Mouse (Mus musculus): Measurements from ENCODE around the gene Rpl9-ps1. TPM values are rescaled to one million over a fixed set of nuclear protein-coding genes. Genes with fewer than 3 reads are reported as not detected.

Gene Rpl9-ps1
- total RNA-seq, 2 experiments from 2014 or later, result not detected

DNA sequence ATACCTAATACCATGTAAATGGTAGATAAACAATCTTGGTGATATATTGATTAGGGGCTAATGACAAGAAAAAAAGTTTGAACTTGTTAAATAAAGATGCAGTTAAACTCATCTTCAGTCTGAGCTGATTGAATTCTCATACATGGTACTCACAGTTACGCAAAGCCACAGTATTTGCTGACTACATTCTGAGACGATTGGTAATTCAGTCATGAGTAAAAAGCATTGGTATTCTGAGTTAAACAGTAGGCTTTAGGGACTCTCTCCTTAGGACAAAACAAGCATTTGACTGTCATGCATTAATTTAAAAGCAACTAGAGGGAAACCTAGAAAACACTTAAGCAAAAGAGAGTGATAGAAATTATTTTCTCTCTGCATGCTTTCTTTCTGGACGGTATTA lies 21.8 kb downstream of the Rpl9-ps1 start:
- no peak for DNase-seq (ENCODE audit: low spot score in 2 of 2)

DNA sequence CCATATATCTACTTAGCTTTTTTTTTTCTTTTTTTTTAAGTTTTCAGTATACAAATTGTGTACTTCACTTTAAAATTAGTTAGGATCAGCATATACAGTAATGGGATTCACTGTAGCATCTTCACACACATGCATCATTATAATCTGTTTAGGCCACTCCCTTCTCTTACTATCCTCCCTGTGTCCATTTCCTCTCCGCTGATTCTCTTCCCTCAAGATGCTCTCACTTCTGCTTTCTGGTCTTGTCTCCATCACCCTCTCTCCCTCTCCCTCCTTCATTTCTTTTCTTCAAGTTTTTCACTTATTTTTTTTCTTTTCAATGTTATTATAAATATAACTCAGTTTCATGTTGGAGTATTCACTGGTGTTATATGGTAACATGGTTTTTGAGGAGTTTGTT lies 26.4 kb downstream of the Rpl9-ps1 start:
- DNase-seq (ENCODE audit: low spot score in 2 of 2), result no peak

DNA sequence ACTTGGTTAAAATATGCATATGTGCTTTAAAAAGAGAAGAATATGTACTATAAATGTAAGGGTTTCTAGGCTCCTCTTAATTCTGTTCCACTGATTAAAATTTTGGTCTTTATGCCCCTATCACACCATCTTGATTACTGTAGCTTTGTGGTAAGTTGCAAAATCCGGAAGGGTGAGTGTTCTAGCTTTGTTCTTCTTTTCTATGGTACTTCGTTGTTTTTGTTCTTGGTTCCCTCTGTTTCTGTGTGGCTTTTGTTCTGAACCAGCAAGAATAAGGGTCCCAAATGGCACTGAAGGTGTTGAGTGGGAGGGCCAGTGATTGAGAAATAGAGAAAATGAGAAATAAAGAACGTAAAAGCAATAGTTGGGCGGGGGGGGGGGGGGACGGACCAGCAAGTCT lies 27.2 kb downstream of the Rpl9-ps1 start:
- no peak for DNase-seq (ENCODE audit: low spot score in 2 of 2)

DNA sequence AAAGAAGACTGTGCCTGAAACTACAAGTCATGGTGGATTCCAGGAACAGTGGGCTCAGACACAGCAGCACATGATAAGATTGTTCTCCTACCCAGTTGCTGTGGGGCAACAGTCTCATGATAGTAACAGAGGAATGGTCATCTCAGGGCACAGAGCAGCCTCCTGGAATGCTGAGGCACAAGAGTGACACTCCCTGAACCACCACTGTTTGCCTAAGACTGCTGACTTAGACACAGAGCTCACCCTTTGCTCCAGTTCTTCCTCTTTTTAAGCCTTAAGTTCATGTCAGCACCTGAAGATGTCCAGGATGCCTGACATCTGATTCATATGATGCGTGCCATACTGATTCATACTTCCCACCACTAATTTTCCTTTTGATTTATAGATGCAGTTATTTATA lies 28.8 kb downstream of the Rpl9-ps1 start:
- no peak for DNase-seq (ENCODE audit: low spot score in 2 of 2)

DNA sequence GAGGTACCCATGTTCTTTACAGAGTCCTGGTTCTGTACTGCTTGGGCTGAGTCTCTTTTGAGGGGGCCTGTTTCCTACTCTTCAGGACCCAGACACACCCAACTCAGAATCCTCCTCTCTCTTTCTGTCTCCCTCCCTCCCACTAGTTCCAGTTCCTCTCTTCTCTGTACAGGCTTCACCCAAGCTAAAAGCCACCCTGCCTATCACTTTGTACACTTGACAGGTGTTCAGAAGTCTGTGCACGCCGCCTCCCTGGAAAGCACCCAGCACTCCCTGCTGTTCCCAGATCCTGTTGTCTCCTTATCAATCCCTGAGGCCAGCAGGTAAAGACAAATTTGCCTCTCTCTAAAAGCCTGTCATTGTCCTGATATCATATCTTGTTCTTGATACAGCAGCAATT lies 34.5 kb downstream of the Rpl9-ps1 start:
- no peak for DNase-seq (ENCODE audit: low spot score in 2 of 2)

DNA sequence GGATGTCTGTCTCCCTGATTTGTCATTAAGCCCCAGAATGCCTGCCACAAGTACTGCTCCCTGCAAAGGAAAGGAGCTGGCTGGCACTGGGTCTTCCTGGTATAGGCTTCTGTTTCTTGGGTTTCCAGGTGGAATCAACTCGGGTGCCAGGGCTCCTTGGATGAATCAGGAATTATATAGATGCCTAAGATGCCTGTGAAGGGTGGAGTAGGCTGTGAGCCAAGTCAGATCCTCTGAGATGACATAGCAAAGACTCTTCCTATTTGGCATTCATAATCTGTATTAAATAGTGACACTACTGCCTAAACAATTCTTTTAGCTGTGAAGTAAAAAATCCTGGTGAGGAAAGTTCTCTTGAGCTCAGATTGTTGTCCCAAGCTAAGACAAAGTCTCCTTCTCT lies 39.0 kb downstream of the Rpl9-ps1 start:
- DNase-seq (ENCODE audit: low spot score in 2 of 2), result no peak

DNA sequence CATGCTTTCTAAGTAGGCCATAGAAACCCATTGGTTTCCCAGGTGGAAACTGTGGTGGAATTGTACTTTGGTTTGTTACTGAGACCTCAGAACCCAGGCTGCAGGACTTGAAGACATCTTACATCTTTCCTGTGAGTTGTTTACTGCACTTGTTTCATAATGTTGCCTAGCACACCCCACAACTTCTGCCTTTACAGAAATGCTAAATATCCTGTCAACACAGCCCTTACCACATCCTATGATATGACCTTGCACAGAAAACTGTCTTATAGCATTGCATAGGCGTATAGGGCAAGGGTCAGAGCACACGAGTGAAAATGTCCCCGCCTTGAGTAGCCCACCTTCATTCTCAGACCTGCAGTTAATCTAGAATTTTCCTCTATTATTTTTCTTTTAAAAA lies 39.9 kb downstream of the Rpl9-ps1 start:
- no peak for DNase-seq (ENCODE audit: low spot score in 2 of 2)

DNA sequence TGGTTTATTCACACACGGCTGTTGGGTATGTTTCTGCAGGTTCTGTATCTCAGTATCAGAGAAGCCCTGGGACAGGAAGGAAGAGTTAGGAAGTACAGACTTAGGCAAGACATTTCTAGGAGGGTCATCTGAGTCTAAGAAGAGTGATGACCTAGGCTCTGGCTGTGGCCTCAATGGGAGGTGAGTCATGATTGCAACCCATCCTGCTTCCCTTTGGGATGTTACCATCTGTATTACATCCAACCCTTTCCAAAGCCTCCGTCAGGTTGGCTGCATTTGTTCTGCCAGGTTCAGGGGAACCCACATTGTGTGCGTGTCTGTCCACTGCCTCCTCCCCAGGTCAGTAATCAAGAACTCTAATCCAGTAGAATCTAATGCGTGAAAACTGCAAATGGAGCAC lies 40.7 kb downstream of the Rpl9-ps1 start:
- DNase-seq (ENCODE audit: low spot score in 2 of 2), result no peak

DNA sequence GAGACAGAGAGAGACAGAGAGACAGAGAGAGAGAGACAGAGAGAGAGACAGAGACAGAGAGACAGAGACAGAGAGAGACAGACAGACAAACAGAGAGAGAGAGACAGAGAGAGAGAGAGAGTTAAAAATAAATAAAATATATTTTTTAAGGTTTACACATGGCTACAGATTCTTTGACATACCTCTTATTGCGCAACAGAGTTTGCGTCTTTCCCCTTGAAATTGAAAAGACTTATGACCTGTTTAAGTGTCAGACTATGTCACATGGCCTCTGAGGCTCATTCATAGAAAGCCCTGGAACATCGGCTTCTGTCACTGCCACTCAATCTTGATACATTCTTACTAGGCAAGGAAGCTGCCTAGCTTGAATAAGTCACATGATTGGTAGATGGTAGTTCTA lies 42.0 kb downstream of the Rpl9-ps1 start:
- DNase-seq (ENCODE audit: low spot score in 2 of 2), result no peak

DNA sequence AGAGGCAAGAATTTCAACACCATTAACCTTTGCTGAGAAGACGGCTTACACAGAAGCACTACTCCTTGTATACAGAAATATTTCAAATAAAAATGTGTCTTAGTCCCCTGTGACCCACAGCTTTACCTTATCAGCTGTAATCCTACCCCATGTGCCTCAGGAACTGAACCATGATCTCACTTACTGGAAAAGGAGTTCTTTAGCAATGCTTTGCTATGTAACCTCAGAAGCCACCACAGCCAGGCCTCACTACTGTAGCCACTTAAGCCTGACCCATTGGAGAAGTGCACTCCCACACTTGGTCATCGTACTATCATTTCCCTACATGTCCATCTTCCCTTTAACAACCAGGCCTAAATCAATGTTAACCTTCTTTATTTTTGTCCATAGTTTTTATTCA lies 44.8 kb downstream of the Rpl9-ps1 start:
- DNase-seq (ENCODE audit: low spot score in 2 of 2), result no peak

DNA sequence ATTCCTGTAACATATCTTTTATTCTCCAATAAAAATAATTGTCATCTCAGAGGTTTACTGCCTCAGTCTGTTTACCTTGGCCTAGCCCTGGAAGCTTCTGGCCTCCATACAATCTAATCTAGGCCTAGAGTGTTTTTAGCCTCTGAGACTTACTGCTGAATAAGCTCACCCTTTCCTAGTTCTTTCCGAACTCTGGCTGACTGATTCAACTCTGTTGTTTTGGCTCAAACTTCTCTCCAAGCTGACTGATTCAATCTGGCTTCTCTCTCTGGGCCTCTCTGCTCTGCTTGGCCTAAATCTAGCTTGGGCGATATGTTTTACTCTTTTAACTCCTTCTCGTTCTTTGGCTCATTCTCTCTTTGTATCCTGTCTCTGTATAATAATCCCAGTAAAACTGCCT lies 46.4 kb downstream of the Rpl9-ps1 start:
- DNase-seq (ENCODE audit: low spot score in 2 of 2), result no peak

DNA sequence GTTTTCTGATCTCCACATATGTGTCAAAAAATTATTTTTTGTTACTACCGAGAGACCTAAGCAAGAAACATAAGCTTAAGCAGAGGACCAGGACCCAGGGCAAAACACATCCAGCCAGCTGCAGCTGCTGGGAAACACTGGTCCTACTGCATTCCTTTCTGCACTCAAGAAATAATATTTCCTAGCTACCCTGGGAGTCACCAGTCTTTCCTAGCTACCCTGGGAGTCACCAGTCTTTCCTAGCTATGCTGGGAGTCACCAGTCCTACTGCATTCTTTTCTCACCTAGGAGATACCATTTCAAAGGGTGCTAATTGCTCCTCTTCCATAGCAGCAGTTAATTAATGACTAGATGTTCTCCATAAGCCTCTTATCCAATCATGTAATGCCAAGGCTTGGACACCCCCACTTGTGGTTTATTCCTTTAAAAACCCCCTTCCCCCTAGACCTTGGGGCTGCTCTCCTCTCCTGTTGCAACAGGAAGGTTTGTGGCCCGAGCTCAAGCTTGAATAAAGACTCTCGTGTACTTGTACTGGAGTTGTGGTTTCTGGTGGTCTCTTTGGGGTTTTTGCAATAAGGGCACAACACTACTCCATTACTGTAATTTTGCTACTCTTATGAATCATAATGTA lies 47.1 kb downstream of the Rpl9-ps1 start:
- no peak for DNase-seq (ENCODE audit: low spot score in 2 of 2)

DNA sequence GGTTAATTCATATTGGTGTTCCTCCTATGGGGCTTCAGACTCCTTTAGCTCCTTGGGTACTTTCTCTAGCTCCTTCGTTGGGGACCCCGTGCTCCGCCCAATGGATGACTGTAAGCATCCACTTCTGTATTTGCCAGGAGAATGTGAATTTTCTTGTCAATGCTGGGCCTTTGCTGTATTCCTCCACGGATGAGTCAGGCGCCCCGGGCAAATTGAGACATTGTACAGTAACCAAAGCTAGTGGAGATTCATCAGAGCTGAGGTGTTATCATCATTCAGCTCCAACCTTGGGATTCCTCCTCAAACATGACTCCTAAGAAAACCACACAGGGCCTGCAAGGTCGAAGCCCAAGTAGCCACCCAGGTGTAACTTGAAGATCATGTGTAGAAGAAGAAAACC lies 47.6 kb downstream of the Rpl9-ps1 start:
- DNase-seq (ENCODE audit: low spot score in 2 of 2), result no peak

DNA sequence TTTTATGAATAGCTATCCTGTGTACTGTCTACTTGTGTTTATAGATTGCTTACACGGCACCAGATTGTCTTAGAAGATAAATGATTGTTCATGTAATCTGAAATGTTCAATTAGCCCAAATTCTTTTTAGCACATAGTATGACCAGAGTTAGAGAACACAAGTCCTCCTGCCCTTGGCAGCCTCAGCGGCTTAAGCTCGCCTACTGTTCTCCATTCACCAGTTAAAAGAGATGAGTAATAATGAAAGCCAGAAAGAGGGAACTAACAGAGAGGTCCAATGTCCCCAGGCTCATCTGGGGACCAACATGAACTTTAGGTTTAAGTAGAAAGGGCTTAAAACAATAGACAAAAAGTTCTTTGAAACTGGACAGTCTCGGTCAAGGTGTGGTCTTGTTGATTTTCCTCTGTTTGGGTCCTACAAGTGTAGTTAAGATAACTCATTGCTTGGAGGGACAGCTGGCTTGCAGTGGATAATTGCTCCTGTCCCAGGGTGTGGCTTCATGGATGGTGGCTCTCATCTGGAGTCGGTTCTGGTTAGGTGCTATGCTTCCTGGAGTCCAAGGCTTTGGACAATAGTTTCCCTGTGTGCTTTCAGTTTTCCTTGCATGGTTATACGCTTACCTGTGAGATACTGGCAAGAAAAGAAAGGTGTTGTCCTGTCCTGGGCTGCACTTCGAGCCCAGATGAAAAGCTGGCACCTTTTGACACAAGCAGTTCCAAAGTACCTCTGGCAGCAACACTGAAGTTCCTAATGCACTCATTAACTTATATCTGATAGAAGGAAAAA lies 49.6 kb downstream of the Rpl9-ps1 start:
- DNase-seq (ENCODE audit: low spot score in 2 of 2), result no peak

Other genes starting within 250 kb of the Rpl9-ps1 start
- 100 to 1,000 TPM; 173 to 185 TPM for gene Rasl10b, start 236.5 kb downstream of the Rpl9-ps1 start, total RNA-seq (2021)
- gene Gas2l2, start 216.2 kb downstream of the Rpl9-ps1 start, total RNA-seq (2021), result 1 to 10 TPM in 1 of 2 experiments, under 1 TPM in 1; 0.62 to 1.4 TPM
- gene 1700020L24Rik, start 207.9 kb downstream of the Rpl9-ps1 start, total RNA-seq (2021), result not detected
- gene Mmp28, start 182.6 kb downstream of the Rpl9-ps1 start, total RNA-seq (2021), result 1 to 10 TPM; 3.9 to 4.3 TPM
- 10 to 100 TPM; 68.2 to 76.1 TPM for gene Taf15, start 172.5 kb downstream of the Rpl9-ps1 start, total RNA-seq (2021)
- gene Heatr9, start 123.4 kb downstream of the Rpl9-ps1 start, total RNA-seq (2021), result not detected
- gene Ccl5, start 115.1 kb downstream of the Rpl9-ps1 start, total RNA-seq (2021), result not detected
- gene Ccl9, start 67.0 kb downstream of the Rpl9-ps1 start, total RNA-seq (2021), result 1 to 10 TPM; 1.9 to 3.0 TPM
- gene Ccl6, start 52.5 kb downstream of the Rpl9-ps1 start, total RNA-seq (2021), result 1 to 10 TPM; 1.1 to 1.7 TPM
- gene Ccl3, start 3.7 kb upstream of the Rpl9-ps1 start, total RNA-seq (2021), result under 1 TPM in 1 of 2 experiments, not detected in 1; 0.62 TPM
- gene Ccl4, start 17.0 kb upstream of the Rpl9-ps1 start, total RNA-seq (2021), result not detected
- gene Wfdc17, start 58.4 kb upstream of the Rpl9-ps1 start, total RNA-seq (2021), result not detected
- not detected for gene Wfdc18, start 63.4 kb upstream of the Rpl9-ps1 start, total RNA-seq (2021)
- not detected for gene Wfdc21, start 101.3 kb upstream of the Rpl9-ps1 start, total RNA-seq (2021)
- 10 to 100 TPM; 19.6 to 20.8 TPM for gene Heatr6, start 108.1 kb upstream of the Rpl9-ps1 start, total RNA-seq (2021)
- under 1 TPM in 1 of 2 experiments, not detected in 1; 0.21 TPM for gene Hnf1b, start 204.4 kb upstream of the Rpl9-ps1 start, total RNA-seq (2021)